Mouse (Mus musculus) lung, adult 2 months (tissue): ENCODE results near the gene Fam216b.

Experiments
- CTCF ChIP-seq: fragments of 200-500 bp; IDR thresholded peaks from 2 replicates; pipeline ENCODE4 v1.5.1; 2011; ENCODE audit warnings: mild to moderate bottlenecking, low read length, control low read depth; ENCODE audit not compliant: insufficient read depth
- POLR2A ChIP-seq: fragments of 200-500 bp; IDR thresholded peaks from 2 replicates; pipeline ENCODE4 v1.6.1; 2011; ENCODE audit warnings: low read depth, mild to moderate bottlenecking, control low read depth, low read length, borderline replicate concordance; ENCODE audit errors: extremely low read depth

GRCm38 (mm10) chr14:78048674-78049073 is 40.1 kb downstream of the Fam216b start:
- TF ChIP-seq CTCF (no peak), POLR2A (no peak)
